Mouse (Mus musculus) liver, adult 10 weeks (tissue): ENCODE data around the gene Fam219a. TPM values are rescaled to one million over a fixed set of nuclear protein-coding genes. Genes with fewer than 3 reads are reported as not detected.

Experiments used
- polyA plus RNA-seq: library from polyadenylated mRNA; stranded (reverse); fragments of 350-450 nt; fragmentation: Illumina TruSeq; extraction: RNeasy Lipid Tissue Mini Kit (QIAGEN cat#74804); gene quantifications from one replicate; pipeline ENCODE4 v1.2.3, GENCODE M21; 2014; ENCODE audit warnings: low read depth, low replicate concordance

The Fam219a gene
- polyA plus RNA-seq: 0.77 TPM

DNA sequence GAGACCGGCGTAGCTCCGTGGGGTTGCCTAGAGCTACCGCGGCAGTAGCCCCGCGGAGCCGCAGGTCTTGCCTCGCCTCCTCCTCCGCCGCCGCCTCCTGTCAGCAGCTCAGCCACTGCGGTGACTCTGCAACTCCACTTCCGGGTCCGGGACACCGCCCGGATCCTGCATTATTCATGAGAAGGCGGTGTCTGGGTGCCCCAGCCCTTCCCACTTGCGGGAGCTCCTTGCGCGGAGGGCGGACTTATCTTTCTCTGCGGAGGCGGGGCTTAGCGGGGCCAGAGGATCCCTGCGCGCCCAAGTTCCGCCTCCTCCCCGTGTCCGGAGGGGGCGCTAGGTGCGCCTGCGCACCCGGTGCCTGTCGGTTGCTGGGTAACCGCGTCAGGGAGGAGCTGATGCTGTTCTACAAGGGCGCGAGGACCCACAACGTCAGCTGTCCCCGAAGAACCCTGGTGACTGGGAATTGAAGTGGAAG, at the start of gene Fam219a, which contains the start of gene Dnaic1:
Gene Fam219a (minus strand): TSS at position 128 of the 475 bp plus-strand sequence.
Gene Dnaic1 (plus strand): TSS at position 365 of the 475 bp plus-strand sequence.

GRCm38 (mm10) chr4:41517233-41517632, 52.1 kb downstream of the Fam219a start, which contains the start of gene 1110017D15Rik:
TSS of gene 1110017D15Rik (minus strand) at chr4:41517333.

GRCm38 (mm10) chr4:41502986-41503412, 66.3 kb downstream of the Fam219a start, which contains the start of gene AI464131:
TSS of gene AI464131 (minus strand) at chr4:41503076.

Other genes with a start within 250 kb of the Fam219a start
- 31.5 TPM for gene Ubap1, start 220.5 kb downstream of the Fam219a start, polyA plus RNA-seq
- 0.16 TPM for gene Kif24, start 104.7 kb downstream of the Fam219a start, polyA plus RNA-seq
- gene Nudt2, start 104.4 kb downstream of the Fam219a start, polyA plus RNA-seq: 20.0 TPM
- gene AI464131, start 66.5 kb downstream of the Fam219a start, polyA plus RNA-seq: 10.2 TPM
- not detected for gene 1110017D15Rik, start 52.2 kb downstream of the Fam219a start, polyA plus RNA-seq
- not detected for gene Dnaic1, start 237 bp upstream of the Fam219a start, polyA plus RNA-seq
- gene Enho, start 70.8 kb upstream of the Fam219a start, polyA plus RNA-seq: 0.53 TPM
- gene Cntfr, start 127.6 kb upstream of the Fam219a start, polyA plus RNA-seq: not detected
- gene Il11ra1, start 130.5 kb upstream of the Fam219a start, polyA plus RNA-seq: 22.8 TPM
- gene Rpp25l, start 144.0 kb upstream of the Fam219a start, polyA plus RNA-seq: 0.85 TPM
- gene Dctn3, start 153.6 kb upstream of the Fam219a start, polyA plus RNA-seq: 16.2 TPM
- not detected for gene Arid3c, start 161.6 kb upstream of the Fam219a start, polyA plus RNA-seq
- 6.9 TPM for gene Galt, start 185.7 kb upstream of the Fam219a start, polyA plus RNA-seq
- gene Sigmar1, start 186.6 kb upstream of the Fam219a start, polyA plus RNA-seq: 109 TPM
- gene Ccl27a, start 204.7 kb upstream of the Fam219a start, polyA plus RNA-seq: 9.1 TPM